Mouse (Mus musculus) hindbrain, embryonic 15.5 days (tissue): Measurements from ENCODE around the gene Adam11. TPM values are rescaled to one million over a fixed set of nuclear protein-coding genes. Genes with fewer than 3 reads are reported as not detected.
A peak's percentile ranks its signal among the peaks of the same experiment; 100 is the strongest.

Experiments used
- ATAC-seq: fragments of 200-750 bp; cut with Nextera tagmentation; 2 replicates; pipeline ENCODE4 v1.8.0; 2017; ENCODE audit warnings: low read depth, moderate number of reproducible peaks, moderate TSS enrichment; ENCODE audit not compliant: low FRiP score
- H3K27ac ChIP-seq: fragments of 300-500 bp; sonication (generic); replicated peaks from 2 replicates; pipeline ENCODE4 v1.5.1; 2015; ENCODE audit warnings: mild to moderate bottlenecking, inconsistent platforms
- H3K27me3 ChIP-seq: fragments of 300-500 bp; sonication (generic); 2 replicates; pipeline ENCODE4 v1.6.1; 2015; ENCODE audit warnings: control low read depth, inconsistent platforms
- H3K36me3 ChIP-seq: fragments of 300-500 bp; sonication (generic); 2 replicates; pipeline ENCODE4 v1.6.1; 2015; ENCODE audit warnings: control low read depth, inconsistent platforms
- H3K4me1 ChIP-seq: fragments of 300-500 bp; sonication (generic); replicated peaks from 2 replicates; pipeline ENCODE4 v1.6.1; 2015; ENCODE audit warnings: control low read depth, inconsistent platforms
- H3K4me2 ChIP-seq: fragments of 300-500 bp; sonication (generic); 2 replicates; pipeline ENCODE4 v1.6.1; 2015; ENCODE audit warnings: moderate library complexity, mild to moderate bottlenecking, inconsistent platforms
- H3K4me3 ChIP-seq: fragments of 300-500 bp; sonication (generic); 2 replicates; pipeline ENCODE4 v1.5.1; 2015; ENCODE audit warnings: mild to moderate bottlenecking, inconsistent platforms
- H3K9ac ChIP-seq: fragments of 300-500 bp; sonication (generic); 2 replicates; pipeline ENCODE4 v1.6.1; 2015; ENCODE audit warnings: inconsistent platforms
- H3K9me3 ChIP-seq: fragments of 300-500 bp; sonication (generic); 2 replicates; pipeline ENCODE4 v1.6.1; 2016; ENCODE audit warnings: control low read depth, inconsistent platforms
- WGBS: fragments of 180-500 bp; shearing (Covaris S2); methylation state at CpG from one replicate; pipeline ENCODE4 v1.1.7; 2015; 5-methylcytosine and 5-hydroxymethylcytosine counted together
- polyA plus RNA-seq: library from polyadenylated mRNA; unstranded; fragments of >200 nt; fragmentation: Nextera tagmentation; extraction: Ambion mirVana; gene quantifications from 2 replicates; pipeline ENCODE4 v1.2.1, GENCODE M21; 2015

The Adam11 gene
- polyA plus RNA-seq, 1 experiment from 2014 or later, result 25.6 TPM

DNA sequence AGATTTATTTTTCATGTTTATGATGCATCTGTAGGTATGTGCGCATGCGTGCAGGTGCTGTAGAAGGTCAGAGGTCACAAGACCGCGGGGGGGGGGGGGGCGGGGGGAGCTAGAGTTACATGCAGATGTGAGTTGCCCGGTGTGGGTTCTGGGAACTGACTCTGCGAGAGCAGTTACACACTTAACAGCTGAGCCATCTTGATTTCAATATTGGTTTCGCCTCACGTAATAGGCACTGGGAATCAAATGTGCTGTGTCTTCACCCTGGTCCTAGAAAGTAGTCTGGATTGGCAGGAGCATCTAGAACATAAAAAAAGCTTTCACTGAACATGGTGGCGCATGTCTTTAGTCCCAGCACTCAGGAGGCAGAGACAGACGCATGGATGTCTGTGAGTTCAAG, 20.6 kb upstream of the Adam11 start:
- H3K4me2 ChIP-seq, result no peak overlapping the region
- 46% methylated on average over 11 of the region's 11 CpGs for WGBS

DNA sequence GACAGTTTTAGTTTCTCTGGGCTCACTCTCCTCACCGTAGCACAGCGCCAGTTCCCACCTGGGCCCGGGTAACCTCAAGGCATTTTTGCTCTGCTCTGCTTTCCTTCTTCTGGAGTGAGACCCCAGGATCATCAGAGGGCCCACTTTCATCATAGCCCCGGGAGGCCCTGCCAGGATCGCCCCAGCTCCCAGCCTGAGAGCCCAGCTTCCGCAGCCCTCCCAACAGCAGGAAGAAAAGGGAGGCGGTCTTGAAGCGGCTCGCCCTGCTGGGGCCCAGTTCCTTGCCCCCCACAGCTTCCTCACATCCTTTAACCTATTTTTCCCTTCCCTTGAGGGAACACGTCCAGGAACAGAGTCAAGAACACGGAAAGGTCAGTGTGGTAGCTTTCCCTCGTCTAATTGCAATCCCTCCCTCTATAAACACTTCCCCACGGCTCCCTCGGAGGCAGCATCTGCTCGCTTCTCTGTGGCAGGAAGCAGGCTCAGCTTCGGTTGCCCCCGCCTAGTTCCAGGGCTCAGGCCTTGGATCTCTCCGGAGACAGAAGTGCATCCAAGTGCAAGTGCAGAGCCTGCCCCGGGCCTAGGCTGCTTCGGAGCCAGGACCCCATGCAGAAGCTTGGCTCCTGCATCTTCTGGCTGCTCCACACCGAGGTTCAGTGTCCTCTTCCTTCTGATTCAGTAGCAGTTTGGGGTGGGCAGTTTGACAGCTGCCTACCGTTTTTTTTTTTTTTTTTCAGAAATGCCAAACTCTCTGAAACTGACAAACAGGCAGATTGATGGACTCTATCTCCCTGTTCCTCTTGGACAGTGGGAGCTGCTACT, 19.9 kb upstream of the Adam11 start:
- Histone ChIP-seq H3K4me2 (peak overlapping the region; percentile 11; the same call in 1 of the 2 replicates), H3K27me3 (no peaks in the 10 kb centered on the region), H3K9ac (peak overlapping the region; percentile 15; the same call in 1 of the 2 replicates), H3K4me3 (no peak overlapping the region), H3K4me1 (peaks cover 34% of the 10 kb centered on the region), H3K27ac (peak overlapping the region; percentile 45; the same call in 1 of the 2 replicates), H3K9me3 (no peaks in the 10 kb centered on the region), H3K36me3 (no peaks in the 10 kb centered on the region)
- ATAC-seq, result no peak
- 12% methylated on average over 22 of the region's 22 CpGs for WGBS

More for the DNA sequence above, 20.6 kb upstream of the Adam11 start:
- Histone ChIP-seq H3K9ac (no peak overlapping the region), H3K27me3 (no peaks in the 10 kb centered on the region), H3K4me1 (peaks cover 34% of the 10 kb centered on the region), H3K9me3 (no peaks in the 10 kb centered on the region), H3K36me3 (no peaks in the 10 kb centered on the region), H3K4me3 (no peak overlapping the region), H3K27ac (no peak overlapping the region)
- ATAC-seq, result no peak

DNA sequence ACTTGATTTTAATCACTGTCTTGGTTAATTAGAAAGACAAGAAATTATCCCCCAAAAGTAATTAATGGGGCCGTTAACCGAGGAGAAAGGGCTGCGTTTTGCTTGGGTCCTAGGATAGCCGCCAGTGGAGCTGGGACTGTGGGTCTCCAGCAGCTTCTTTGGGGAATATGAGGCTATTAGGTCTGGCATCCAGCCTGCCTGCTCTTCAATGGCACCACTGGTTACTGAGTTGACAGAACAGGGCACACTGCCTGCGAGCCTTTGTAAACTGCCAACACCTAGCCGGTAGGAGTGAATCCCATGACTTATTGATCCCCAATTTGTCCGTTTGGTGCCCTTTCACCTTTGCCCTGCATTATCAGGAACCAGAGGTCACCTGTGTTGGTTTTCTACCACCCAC, 19.2 kb upstream of the Adam11 start:
- no peak overlapping the region for H3K9ac ChIP-seq
- H3K4me1 ChIP-seq, result peaks cover 34% of the 10 kb centered on the region
- WGBS, result 33% methylated on average over 7 of the region's 7 CpGs
- no peak overlapping the region for H3K4me3 ChIP-seq
- H3K4me2 ChIP-seq, result no peak overlapping the region
- H3K9me3 ChIP-seq, result no peaks in the 10 kb centered on the region
- H3K36me3 ChIP-seq, result no peaks in the 10 kb centered on the region
- no peak for ATAC-seq
- no peak overlapping the region for H3K27ac ChIP-seq
- no peaks in the 10 kb centered on the region for H3K27me3 ChIP-seq

DNA sequence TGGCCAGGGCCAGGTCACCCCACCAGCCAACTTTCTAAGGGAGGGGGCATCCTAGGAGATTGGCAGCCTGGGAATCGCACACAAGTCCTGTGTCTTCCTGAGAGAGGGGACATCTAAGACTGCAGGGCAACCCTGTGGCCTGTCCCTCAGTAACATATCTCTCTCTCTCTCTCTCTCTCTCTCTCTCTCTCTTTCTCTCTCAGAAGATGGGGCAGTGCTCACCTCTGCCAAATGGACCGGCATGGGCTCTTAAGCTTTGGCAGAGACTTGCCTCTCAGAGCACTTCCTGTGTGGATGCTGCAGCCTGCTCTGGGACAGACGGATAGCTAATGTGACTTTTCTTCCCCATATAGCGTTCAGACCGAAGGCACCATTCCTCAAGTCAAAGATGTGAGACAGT, 18.4 kb upstream of the Adam11 start:
- Histone ChIP-seq H3K36me3 (no peaks in the 10 kb centered on the region), H3K4me2 (no peak overlapping the region), H3K4me1 (peaks cover 34% of the 10 kb centered on the region), H3K27me3 (no peaks in the 10 kb centered on the region), H3K4me3 (no peak overlapping the region), H3K9me3 (no peaks in the 10 kb centered on the region), H3K27ac (no peak overlapping the region), H3K9ac (no peak overlapping the region)
- 76% methylated on average over 5 of the region's 5 CpGs for WGBS
- ATAC-seq, result no peak

DNA sequence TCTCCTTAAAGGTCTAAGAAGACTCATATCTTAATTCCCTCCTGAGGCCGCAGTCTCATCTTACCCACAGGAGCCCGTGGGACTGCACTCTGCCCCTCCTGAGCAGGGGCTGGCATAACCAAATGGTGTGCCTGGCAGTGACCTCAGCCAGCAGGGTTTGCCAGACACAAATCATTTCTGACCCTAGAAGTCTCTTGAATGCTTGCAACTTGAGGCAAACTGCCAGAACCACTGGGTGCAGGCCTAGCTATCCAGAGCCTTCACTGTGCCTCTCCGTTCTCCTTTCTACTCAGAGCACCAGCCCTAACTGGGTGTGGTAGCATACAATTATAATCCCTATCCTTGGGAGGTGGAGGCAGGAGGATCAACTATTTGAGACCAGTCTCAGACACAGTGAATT, 16.5 kb upstream of the Adam11 start:
- no peak overlapping the region for H3K4me3 ChIP-seq
- ATAC-seq, result no peak
- no peaks in the 10 kb centered on the region for H3K9me3 ChIP-seq
- H3K27ac ChIP-seq, result no peak overlapping the region
- H3K9ac ChIP-seq, result no peak overlapping the region
- peaks cover 23% of the 10 kb centered on the region for H3K4me1 ChIP-seq
- H3K27me3 ChIP-seq, result no peaks in the 10 kb centered on the region
- 84% methylated on average over 3 of the region's 3 CpGs for WGBS
- H3K4me2 ChIP-seq, result no peak overlapping the region
- no peaks in the 10 kb centered on the region for H3K36me3 ChIP-seq

DNA sequence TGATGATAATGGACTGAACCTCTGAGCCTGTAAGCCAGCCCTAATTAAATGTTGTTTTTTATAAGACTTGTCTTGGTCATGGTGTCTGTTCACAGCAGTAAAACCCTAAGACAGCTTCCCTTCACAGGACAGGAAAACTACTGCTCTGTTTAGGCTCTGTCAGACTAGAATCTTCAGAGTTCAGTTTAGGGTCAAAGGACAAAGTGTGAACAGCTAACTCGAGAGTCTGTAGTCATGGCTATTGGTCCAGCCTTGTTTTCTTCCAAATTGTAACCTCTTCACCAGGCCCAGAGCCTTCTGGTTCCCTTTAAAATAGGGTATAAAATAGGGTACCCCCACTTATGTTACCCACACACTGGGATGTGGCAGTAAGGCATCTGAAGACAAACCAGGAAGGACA, 13.4 kb upstream of the Adam11 start:
- Histone ChIP-seq H3K4me3 (no peak overlapping the region), H3K27me3 (no peaks in the 10 kb centered on the region), H3K4me2 (no peak overlapping the region), H3K9ac (no peak overlapping the region), H3K9me3 (no peaks in the 10 kb centered on the region), H3K36me3 (no peaks in the 10 kb centered on the region), H3K4me1 (0 out of 2 replicates have a peak, but pooled peaks cover under 1% of the 10 kb centered on the region), H3K27ac (no peak overlapping the region)
- no peak for ATAC-seq
- WGBS, result 68% methylated on average over 1 of the region's 1 CpGs

DNA sequence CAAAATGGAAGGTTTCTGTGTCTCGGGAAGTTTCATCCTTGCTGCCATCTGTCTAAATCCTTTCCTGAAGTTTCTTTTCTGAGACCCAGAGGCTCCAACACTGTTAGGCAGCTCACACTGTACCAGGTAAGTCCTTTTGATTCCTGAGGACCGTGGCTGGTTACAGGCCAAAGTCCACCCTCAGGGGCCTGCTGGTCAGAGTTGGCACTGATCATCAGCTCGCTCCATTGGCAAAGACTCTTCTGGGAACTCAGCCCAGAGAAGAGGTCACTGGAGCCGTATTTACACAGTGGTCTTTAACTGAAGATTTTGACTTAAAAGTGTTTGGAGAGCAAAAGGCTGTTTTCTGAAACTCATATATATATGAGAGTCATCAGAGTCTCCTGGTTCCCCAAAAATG, 12.9 kb upstream of the Adam11 start:
- H3K27ac ChIP-seq, result no peak overlapping the region

DNA sequence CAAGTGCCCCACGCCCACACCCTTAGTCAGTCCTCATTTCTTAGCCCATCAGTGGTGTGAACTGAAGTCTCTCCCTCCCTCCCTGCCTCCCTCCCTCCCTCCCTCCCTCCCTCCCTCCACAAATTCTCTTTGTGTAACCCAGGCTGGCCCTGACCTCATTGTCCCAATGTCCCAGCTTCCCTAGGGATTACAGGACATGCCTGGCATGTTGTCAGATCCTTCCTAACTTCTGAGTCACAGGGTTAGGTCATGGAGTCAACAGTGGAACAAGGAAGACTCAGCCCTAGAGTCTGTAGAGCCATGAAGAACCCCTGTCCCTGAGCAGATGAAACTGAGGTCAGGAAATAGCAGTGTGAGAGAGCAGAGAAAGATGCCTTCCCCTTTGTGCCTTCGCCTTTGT, 11.5 kb upstream of the Adam11 start:
- H3K36me3 ChIP-seq, result no peaks in the 10 kb centered on the region
- peaks cover 18% of the 10 kb centered on the region for H3K4me1 ChIP-seq
- H3K4me2 ChIP-seq, result no peak overlapping the region
- 83% methylated on average over 2 of the region's 2 CpGs for WGBS
- no peak overlapping the region for H3K4me3 ChIP-seq
- H3K9ac ChIP-seq, result no peak overlapping the region
- H3K27ac ChIP-seq, result no peak overlapping the region
- no peak for ATAC-seq
- H3K27me3 ChIP-seq, result no peaks in the 10 kb centered on the region
- H3K9me3 ChIP-seq, result no peaks in the 10 kb centered on the region

More for the DNA sequence above, 12.9 kb upstream of the Adam11 start:
- Histone ChIP-seq H3K9me3 (no peaks in the 10 kb centered on the region), H3K9ac (no peak overlapping the region), H3K4me1 (peaks cover 5% of the 10 kb centered on the region), H3K27me3 (no peaks in the 10 kb centered on the region), H3K36me3 (no peaks in the 10 kb centered on the region), H3K4me2 (no peak overlapping the region), H3K4me3 (no peak overlapping the region)
- no peak for ATAC-seq
- 71% methylated on average over 4 of the region's 4 CpGs for WGBS

DNA sequence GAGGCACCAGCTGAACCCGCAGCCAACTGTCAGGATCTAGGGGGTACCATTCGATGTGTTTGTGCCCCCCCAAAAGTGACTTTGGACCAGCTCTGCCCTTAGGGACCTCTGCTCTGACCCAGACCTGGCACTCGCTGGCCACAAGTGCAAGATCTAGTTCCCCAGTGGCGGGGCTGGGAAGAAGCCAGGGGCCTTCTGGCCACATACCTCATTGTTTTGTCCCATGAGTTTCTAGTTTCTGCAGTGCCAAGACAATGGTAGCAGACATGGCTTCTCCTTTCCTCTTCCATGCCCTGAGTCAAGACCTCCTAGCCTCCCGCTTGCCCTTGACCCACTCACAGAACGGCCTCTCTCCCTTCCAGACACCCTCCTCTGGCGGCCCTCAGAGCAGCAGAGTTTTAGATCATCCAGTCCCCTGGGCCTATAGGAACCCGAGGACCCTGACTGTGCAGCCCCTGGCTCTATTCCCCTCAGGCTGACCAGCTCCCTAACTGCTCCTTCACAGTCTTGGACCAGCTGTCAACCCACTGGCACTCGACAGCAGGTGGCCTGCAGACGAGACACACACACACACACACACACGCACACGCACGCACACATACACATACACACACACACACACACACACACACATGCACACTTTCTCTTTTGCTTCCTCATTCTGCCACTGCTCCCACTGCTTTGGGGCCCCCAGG, 8.2 kb upstream of the Adam11 start:
- no peaks in the 10 kb centered on the region for H3K9me3 ChIP-seq
- peaks cover 26% of the 10 kb centered on the region for H3K4me1 ChIP-seq
- H3K27me3 ChIP-seq, result no peaks in the 10 kb centered on the region
- H3K27ac ChIP-seq, result no peak overlapping the region
- ATAC-seq, result no peak
- no peak overlapping the region for H3K4me3 ChIP-seq
- no peak overlapping the region for H3K4me2 ChIP-seq
- no peaks in the 10 kb centered on the region for H3K36me3 ChIP-seq
- 58% methylated on average over 13 of the region's 13 CpGs for WGBS
- no peak overlapping the region for H3K9ac ChIP-seq

DNA sequence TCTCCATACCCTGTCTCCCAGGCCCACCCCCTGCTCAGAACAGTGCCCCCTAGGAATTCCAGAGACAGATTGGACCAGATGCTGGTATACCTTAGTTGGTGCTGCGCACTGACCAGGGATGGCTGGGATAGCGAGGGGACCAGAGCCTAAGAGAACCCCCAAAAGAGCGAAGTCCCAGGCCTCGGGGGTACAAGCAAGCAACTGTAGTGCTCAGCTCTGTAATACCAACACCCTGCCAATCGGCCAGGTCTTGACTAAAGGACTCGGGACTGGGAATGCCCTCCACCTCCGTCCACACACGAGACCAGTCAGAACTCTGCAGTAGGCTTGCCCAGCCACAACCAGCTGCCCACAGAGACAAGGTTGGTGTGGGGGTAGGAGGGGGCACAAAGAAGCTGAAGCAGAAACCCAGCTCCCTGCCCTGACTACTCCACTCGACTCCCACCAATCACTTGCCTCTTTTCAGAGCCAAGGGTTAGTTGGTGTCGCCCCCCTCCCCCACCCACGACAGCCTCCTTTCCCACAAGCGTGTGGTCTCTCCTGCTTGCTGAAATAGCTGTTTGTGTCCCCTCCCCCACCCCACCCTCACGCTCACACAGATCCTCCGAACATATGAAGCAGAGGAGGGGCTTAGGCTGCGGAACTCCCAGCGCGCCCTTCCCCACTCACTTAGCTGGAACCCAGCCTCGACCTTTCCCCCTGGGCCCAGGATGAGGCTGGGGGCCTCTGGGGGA, 7.5 kb upstream of the Adam11 start:
- 43% methylated on average over 17 of the region's 18 CpGs for WGBS
- ATAC-seq, result peak; percentile 35; the same call in 1 of the 2 replicates
- Histone ChIP-seq H3K9ac (no peak overlapping the region), H3K4me3 (peak overlapping the region; percentile 14; the same call in 1 of the 2 replicates), H3K4me1 (peaks cover 26% of the 10 kb centered on the region), H3K9me3 (no peaks in the 10 kb centered on the region), H3K27me3 (no peaks in the 10 kb centered on the region), H3K4me2 (peak overlapping the region; percentile 46), H3K36me3 (no peaks in the 10 kb centered on the region), H3K27ac (no peak overlapping the region)

DNA sequence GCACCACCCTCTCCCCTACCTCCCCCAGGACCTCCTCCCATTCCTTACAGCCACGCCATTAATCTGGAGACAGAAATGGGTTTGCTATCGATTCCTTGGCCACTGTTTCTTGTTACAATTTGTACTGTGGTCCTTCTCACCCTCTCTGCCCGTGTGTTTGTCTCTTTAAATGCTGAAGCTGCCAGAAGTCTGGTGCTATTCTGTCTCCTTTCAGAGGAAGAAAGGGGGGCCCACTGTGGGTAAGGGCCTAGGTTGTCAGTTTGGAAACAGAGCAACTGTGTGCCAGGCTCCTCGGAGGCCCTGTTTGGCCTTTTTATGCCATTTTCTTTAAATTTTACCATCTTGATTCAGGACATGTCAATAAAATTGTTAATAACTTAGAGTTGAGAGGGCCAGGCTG, 6.8 kb upstream of the Adam11 start:
- peaks cover 26% of the 10 kb centered on the region for H3K4me1 ChIP-seq
- H3K9me3 ChIP-seq, result no peaks in the 10 kb centered on the region
- no peaks in the 10 kb centered on the region for H3K27me3 ChIP-seq
- ATAC-seq, result no peak
- whole genome bisulfite sequencing, result 25% methylated on average over 4 of the region's 4 CpGs
- H3K4me3 ChIP-seq, result peak overlapping the region; percentile 14; the same call in 1 of the 2 replicates
- H3K9ac ChIP-seq, result no peak overlapping the region
- H3K4me2 ChIP-seq, result peak overlapping the region; percentile 46
- H3K36me3 ChIP-seq, result no peaks in the 10 kb centered on the region
- H3K27ac ChIP-seq, result no peak overlapping the region

DNA sequence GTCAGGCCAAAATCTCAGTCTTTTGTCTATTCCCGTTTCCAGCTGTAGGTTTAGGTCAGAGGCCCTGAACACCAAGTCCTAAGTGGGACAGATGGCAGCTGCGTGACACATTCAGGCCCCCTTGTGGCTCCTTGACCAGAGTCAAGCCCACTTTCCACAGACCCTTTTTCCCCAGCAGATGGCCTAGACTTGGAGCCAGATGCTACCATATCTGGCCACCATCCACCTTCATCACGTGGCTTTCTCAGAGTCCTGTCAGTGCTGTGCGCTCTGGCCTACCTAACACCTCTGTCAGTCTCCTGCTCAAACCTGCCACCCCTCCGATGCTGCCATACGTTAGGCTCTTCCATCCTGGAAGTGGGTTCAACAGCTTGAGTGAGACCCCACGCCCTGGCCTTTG, 5.8 kb upstream of the Adam11 start:
- no peak for ATAC-seq
- Histone ChIP-seq H3K27me3 (no peaks in the 10 kb centered on the region), H3K4me1 (peaks cover 26% of the 10 kb centered on the region), H3K27ac (no peak overlapping the region), H3K36me3 (no peaks in the 10 kb centered on the region), H3K4me2 (no peak overlapping the region), H3K9me3 (no peaks in the 10 kb centered on the region), H3K9ac (no peak overlapping the region), H3K4me3 (no peak overlapping the region)
- 65% methylated on average over 7 of the region's 7 CpGs for WGBS
